Mouse (Mus musculus) midbrain, embryonic 13.5 days (tissue): ENCODE data around the gene Sec14l2. TPM values are rescaled to one million over a fixed set of nuclear protein-coding genes. Genes with fewer than 3 reads are reported as not detected.
A peak's percentile ranks its signal among the peaks of the same experiment; 100 is the strongest.
"Not testable (repeated sequence)": the region's sequence is repeated elsewhere in the genome, so short reads cannot be mapped to it uniquely, and the experiment has no call there.

ENCODE experiments used
- ATAC-seq: fragments of 200-750 bp; cut with Nextera tagmentation; 2 replicates; pipeline ENCODE4 v1.8.0; 2017; ENCODE audit warnings: mild to moderate bottlenecking, moderate TSS enrichment, moderate library complexity
- H3K27ac ChIP-seq: fragments of 300-500 bp; sonication (generic); 2 replicates; pipeline ENCODE4 v1.5.1; 2015; ENCODE audit warnings: inconsistent platforms, mild to moderate bottlenecking, moderate library complexity
- H3K27me3 ChIP-seq: fragments of 300-500 bp; sonication (generic); 2 replicates; pipeline ENCODE4 v1.6.1; 2015; ENCODE audit warnings: mild to moderate bottlenecking, inconsistent platforms
- H3K36me3 ChIP-seq: fragments of 300-500 bp; sonication (generic); 2 replicates; pipeline ENCODE4 v1.6.1; 2015; ENCODE audit warnings: mild to moderate bottlenecking, inconsistent platforms
- H3K4me1 ChIP-seq: fragments of 300-500 bp; sonication (generic); replicated peaks from 2 replicates; pipeline ENCODE4 v1.6.1; 2015; ENCODE audit warnings: inconsistent platforms
- H3K4me2 ChIP-seq: fragments of 300-500 bp; sonication (generic); replicated peaks from 2 replicates; pipeline ENCODE4 v1.6.1; 2015; ENCODE audit warnings: moderate library complexity, mild to moderate bottlenecking, inconsistent platforms
- H3K4me3 ChIP-seq: fragments of 300-500 bp; sonication (generic); replicated peaks from 2 replicates; pipeline ENCODE4 v1.5.1; 2015; ENCODE audit warnings: mild to moderate bottlenecking, inconsistent platforms
- H3K9ac ChIP-seq: fragments of 300-500 bp; sonication (generic); replicated peaks from 2 replicates; pipeline ENCODE4 v1.6.1; 2015; ENCODE audit warnings: mild to moderate bottlenecking, inconsistent platforms
- H3K9me3 ChIP-seq: fragments of 300-500 bp; sonication (generic); 2 replicates; pipeline ENCODE4 v1.6.1; 2016; ENCODE audit warnings: mild to moderate bottlenecking, inconsistent platforms
- WGBS: fragments of 180-500 bp; shearing (Covaris S2); methylation state at CpG from one replicate; pipeline ENCODE4 v1.1.7; 2015; 5-methylcytosine and 5-hydroxymethylcytosine counted together
- polyA plus RNA-seq: library from polyadenylated mRNA; unstranded; fragments of >200 nt; fragmentation: Nextera tagmentation; extraction: Ambion mirVana; gene quantifications from 2 replicates; pipeline ENCODE4 v1.2.1, GENCODE M21; 2015

The Sec14l2 gene
- polyA plus RNA-seq, 1 experiment from 2014 or later: 3.2 TPM

DNA sequence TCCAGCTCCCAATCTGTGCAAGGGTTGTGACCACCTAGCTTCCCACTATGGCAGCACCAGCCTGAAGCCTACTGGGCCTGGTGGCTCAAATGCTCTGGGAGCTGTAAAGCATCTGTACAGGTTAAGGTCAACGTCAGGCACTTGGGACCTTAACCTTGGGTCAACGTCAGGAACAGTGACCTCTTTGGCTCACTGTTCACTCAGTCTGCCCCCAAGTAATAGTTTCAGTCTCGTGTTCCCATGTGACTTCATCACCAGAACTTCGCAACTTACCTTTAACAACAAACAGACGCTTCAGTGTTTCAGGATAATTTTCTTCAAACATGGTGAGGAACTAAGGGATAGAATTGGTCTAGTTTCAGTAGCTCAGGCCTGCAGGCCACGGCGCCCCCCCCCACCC, 14.5 kb downstream of the Sec14l2 start:
- Histone ChIP-seq H3K4me2 (no peak overlapping the region), H3K4me1 (no peaks in the 10 kb centered on the region), H3K27ac (no peak overlapping the region), H3K9ac (no peak overlapping the region), H3K9me3 (no peaks in the 10 kb centered on the region), H3K27me3 (no peaks in the 10 kb centered on the region), H3K4me3 (no peak overlapping the region), H3K36me3 (peaks cover 19% of the 10 kb centered on the region)
- 85% methylated on average over 7 of the region's 7 CpGs for WGBS
- no peak for ATAC-seq

DNA sequence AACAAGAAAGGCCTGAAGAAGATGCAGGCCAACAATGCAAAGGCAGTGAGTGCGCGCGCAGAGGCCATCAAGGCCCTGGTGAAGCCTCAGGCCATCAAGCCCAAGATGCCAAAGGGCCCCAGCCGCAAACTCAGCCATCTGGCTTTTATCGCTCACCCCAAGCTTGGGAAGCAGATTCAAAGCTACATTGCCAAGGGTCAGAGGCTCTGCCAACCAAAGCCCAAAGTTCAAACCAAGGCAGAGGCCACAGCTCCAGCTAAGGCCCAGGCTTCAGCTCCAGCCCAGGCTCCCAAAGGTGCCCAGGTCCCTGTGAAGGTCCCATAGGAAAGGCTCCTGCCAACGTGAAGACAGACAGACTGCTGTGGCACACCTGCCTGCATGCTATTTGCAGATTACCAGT, 15.3 kb downstream of the Sec14l2 start:
- H3K9me3 ChIP-seq, H3K27me3 ChIP-seq, H3K27ac ChIP-seq, H3K4me1 ChIP-seq, H3K4me3 ChIP-seq, H3K4me2 ChIP-seq, H3K9ac ChIP-seq, ATAC-seq: not testable (repeated sequence)
- 91% methylated on average over 6 of the region's 6 CpGs for WGBS
- peaks cover 19% of the 10 kb centered on the region for H3K36me3 ChIP-seq

DNA sequence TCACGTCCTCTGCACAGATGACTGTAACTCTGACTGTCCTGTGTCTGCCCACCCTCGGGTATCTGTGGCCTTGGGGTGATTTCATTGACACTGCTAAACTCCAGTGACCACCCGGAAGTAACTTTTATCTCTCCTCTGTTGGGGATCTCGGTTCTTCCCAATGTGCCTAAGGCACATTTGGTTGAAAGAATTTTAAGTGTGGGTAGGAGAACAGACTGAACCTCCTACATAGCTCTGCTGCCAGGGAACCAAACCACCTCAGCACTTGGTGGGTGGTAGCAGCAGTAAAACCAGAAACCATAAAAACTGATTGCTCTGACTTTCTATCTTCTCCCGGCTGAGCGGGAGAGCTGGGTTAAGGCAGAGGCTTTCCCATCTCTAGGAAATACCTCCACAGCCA, 17.8 kb downstream of the Sec14l2 start:
- Histone ChIP-seq H3K36me3 (peaks cover 12% of the 10 kb centered on the region), H3K27me3 (no peaks in the 10 kb centered on the region), H3K4me1 (no peaks in the 10 kb centered on the region), H3K9me3 (no peaks in the 10 kb centered on the region), H3K4me2 (no peak overlapping the region), H3K9ac (no peak overlapping the region), H3K27ac (no peak overlapping the region), H3K4me3 (no peak overlapping the region)
- 85% methylated on average over 6 of the region's 6 CpGs for WGBS
- no peak for ATAC-seq

DNA sequence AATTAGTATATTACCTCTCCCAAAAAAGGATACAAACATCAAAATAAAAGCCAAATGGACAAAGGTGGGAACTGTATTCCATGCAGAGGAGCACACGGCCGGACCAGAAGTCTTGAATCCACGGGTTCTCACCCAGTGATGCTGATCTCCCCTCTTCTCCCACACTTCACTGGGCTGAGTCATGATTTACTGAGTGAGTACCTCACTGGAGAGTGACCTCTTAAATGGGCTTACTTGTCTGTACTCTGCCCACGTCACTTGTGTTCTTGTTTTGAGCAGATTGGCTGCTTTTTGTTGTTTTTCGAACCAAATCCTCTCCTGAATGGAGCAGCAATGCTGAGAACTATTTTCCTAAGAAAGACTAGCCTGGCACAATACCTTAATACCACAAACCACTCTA, 18.2 kb downstream of the Sec14l2 start:
- Histone ChIP-seq H3K27ac (no peak overlapping the region), H3K9me3 (no peaks in the 10 kb centered on the region), H3K4me2 (no peak overlapping the region), H3K4me3 (no peak overlapping the region), H3K36me3 (peaks cover 8% of the 10 kb centered on the region), H3K9ac (no peak overlapping the region), H3K27me3 (no peaks in the 10 kb centered on the region), H3K4me1 (no peaks in the 10 kb centered on the region)
- no peak for ATAC-seq
- WGBS: 86% methylated on average over 5 of the region's 5 CpGs

DNA sequence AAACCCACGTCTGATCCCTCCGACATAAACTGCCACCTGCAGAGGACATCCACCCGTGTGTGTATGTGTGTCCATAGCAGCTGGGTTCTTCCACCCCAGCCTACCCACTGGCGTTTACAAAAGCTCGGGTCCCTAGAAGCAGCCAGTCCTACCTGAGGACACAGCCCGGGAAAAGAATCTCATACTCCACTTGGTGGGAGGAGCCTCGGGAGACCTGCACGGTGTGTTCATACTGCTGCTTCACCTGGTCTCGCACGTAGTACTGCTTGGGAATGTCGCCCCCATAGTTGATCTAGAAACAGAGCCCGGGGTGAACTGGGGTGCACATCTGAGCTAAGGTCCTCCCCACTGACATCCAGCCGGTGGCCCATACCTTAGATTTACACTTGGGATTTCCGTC, 19.7 kb downstream of the Sec14l2 start:
- no peak for ATAC-seq
- Histone ChIP-seq H3K9me3 (no peaks in the 10 kb centered on the region), H3K4me3 (no peak overlapping the region), H3K27me3 (no peaks in the 10 kb centered on the region), H3K9ac (no peak overlapping the region), H3K4me2 (no peak overlapping the region), H3K36me3 (peaks cover 4% of the 10 kb centered on the region), H3K27ac (no peak overlapping the region), H3K4me1 (no peaks in the 10 kb centered on the region)
- WGBS: 85% methylated on average over 14 of the region's 14 CpGs

DNA sequence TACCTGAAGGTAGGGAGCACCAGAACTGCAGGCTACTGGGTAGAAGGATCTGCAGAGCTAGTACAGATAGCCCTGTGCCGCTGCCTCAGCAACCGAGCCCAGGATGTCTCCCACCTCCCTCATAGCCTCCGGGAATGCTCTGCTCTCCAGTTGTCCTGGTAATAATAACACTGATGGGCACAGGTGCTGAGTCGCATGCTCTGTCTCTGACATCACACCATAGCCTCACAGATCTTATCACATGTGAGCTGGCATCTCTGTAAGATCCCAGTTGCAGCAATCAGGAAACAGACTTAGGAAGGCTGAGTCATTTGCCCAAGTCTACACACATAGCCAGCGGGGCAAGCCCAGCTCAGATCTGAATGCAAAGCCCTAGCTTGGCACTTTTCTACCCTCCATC, 21.4 kb downstream of the Sec14l2 start:
- WGBS: 87% methylated on average over 5 of the region's 5 CpGs
- Histone ChIP-seq H3K4me2 (no peak overlapping the region), H3K9me3 (no peaks in the 10 kb centered on the region), H3K27me3 (no peaks in the 10 kb centered on the region), H3K27ac (no peak overlapping the region), H3K36me3 (no peaks in the 10 kb centered on the region), H3K4me3 (no peak overlapping the region), H3K4me1 (peaks cover 8% of the 10 kb centered on the region), H3K9ac (no peak overlapping the region)
- ATAC-seq: no peak

DNA sequence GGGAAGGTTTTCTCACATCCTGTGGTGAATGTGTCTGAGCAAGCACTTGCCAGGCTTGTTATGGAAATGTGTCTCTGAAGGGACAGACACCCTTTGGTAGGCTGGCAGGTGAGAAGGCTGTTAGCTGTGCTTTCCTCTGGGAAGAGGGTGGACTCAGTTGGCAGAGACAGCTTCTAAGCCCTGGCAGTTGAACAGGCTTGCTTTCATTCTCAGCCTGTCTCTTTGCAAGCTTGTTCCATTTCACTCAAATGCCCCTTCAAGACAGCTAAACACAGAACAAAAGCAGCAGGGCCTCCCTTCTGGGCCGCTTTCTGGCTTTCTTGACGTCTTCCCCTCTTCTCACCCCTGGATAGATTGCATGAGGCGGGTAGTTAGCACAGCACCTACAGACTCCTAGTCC, 23.8 kb downstream of the Sec14l2 start:
- peaks cover 19% of the 10 kb centered on the region for H3K4me1 ChIP-seq
- no peaks in the 10 kb centered on the region for H3K27me3 ChIP-seq
- no peak overlapping the region for H3K4me2 ChIP-seq
- H3K9ac ChIP-seq: 0 out of 2 replicates have a peak overlapping the region, but pooled peaks have one; percentile 7
- H3K36me3 ChIP-seq: no peaks in the 10 kb centered on the region
- no peak overlapping the region for H3K27ac ChIP-seq
- H3K9me3 ChIP-seq: no peaks in the 10 kb centered on the region
- 73% methylated on average over 3 of the region's 3 CpGs for whole genome bisulfite sequencing
- ATAC-seq: no peak
- no peak overlapping the region for H3K4me3 ChIP-seq

DNA sequence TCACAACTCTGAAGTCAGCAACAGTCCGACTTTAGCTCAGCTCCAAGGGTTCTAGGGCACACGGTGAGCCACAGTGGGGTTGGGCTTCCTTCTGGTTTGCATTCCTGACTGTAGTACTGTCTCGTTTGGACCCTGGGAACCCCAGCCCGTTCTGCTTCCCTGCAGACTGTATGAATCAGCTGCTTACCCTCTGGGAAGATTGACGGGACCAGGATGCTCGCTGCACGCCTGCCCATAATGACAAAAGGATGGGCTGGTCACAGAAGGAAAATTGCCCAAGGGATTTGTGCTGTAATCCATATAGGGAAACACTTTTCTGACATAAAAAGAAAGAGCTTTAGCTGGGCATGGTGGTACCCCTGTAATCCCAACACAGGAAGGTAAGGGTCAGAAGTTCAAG, 24.4 kb downstream of the Sec14l2 start:
- no peak for ATAC-seq
- H3K27me3 ChIP-seq: no peaks in the 10 kb centered on the region
- no peaks in the 10 kb centered on the region for H3K9me3 ChIP-seq

DNA sequence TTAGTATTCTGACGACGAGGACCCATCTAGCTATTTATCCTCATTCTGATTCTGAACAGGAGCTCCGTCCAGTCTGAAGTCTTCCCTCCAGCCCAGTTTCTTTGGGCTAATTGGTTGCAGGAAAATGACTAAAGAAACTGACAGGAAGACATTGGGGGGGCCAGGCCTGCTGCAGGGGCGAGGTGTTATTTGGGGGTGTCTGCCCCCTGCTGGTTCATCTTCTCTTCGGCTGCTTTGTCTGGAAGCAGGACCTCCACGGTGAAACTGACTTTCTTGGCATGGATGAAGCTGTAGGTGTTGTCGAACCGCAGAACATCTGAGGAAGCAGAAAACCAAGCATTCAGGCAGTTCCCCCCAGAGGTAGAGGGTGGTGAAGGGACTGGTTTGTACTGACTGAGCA, 25.1 kb downstream of the Sec14l2 start:
- H3K9me3 ChIP-seq: no peaks in the 10 kb centered on the region
- no peak overlapping the region for H3K4me3 ChIP-seq
- peaks cover 23% of the 10 kb centered on the region for H3K4me1 ChIP-seq
- no peaks in the 10 kb centered on the region for H3K27me3 ChIP-seq
- ATAC-seq: no peak
- WGBS: 67% methylated on average over 8 of the region's 8 CpGs
- H3K27ac ChIP-seq: no peak overlapping the region
- no peak overlapping the region for H3K4me2 ChIP-seq
- no peak overlapping the region for H3K9ac ChIP-seq
- no peaks in the 10 kb centered on the region for H3K36me3 ChIP-seq

More for the DNA sequence above, 24.4 kb downstream of the Sec14l2 start:
- H3K36me3 ChIP-seq: no peaks in the 10 kb centered on the region
- peaks cover 23% of the 10 kb centered on the region for H3K4me1 ChIP-seq
- WGBS: 71% methylated on average over 7 of the region's 7 CpGs
- no peak overlapping the region for H3K9ac ChIP-seq
- H3K27ac ChIP-seq: no peak overlapping the region
- H3K4me3 ChIP-seq: no peak overlapping the region
- no peak overlapping the region for H3K4me2 ChIP-seq

DNA sequence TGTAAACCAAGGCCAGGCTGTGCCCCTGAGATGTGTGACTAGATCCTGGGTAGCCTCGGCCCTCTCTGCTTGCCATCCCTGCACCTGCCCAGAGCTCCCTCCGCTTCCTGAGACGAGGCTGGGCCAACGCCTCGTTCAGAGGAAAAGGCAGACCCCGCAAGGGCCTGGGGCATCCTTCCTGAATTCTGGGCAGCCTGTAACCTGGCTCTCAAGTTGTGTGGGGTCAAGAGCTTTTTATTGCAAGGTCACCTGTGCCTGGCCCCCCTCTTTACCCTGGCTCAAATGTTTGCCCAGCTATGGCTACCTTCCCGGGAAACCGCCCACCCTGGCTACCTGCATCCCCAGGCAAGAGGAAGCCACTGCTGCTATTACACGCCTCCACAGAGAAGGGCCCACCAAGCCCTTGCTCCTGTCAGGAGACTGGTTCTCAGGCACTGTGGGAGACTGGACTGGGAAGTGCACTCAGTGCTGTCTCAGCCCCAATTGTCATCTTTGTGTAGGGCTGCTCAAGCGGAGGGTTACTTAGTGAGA, 26.1 kb downstream of the Sec14l2 start:
- WGBS: 22% methylated on average over 10 of the region's 10 CpGs
- H3K9me3 ChIP-seq: no peaks in the 10 kb centered on the region
- peak overlapping the region; percentile 87 for H3K9ac ChIP-seq
- H3K27me3 ChIP-seq: no peaks in the 10 kb centered on the region
- peak overlapping the region; percentile 50 for H3K4me3 ChIP-seq
- peak; percentile 70 for ATAC-seq
- H3K36me3 ChIP-seq: no peaks in the 10 kb centered on the region
- peak overlapping the region; percentile 92 for H3K27ac ChIP-seq
- peak overlapping the region; percentile 83 for H3K4me2 ChIP-seq
- H3K4me1 ChIP-seq: peaks cover 23% of the 10 kb centered on the region

DNA sequence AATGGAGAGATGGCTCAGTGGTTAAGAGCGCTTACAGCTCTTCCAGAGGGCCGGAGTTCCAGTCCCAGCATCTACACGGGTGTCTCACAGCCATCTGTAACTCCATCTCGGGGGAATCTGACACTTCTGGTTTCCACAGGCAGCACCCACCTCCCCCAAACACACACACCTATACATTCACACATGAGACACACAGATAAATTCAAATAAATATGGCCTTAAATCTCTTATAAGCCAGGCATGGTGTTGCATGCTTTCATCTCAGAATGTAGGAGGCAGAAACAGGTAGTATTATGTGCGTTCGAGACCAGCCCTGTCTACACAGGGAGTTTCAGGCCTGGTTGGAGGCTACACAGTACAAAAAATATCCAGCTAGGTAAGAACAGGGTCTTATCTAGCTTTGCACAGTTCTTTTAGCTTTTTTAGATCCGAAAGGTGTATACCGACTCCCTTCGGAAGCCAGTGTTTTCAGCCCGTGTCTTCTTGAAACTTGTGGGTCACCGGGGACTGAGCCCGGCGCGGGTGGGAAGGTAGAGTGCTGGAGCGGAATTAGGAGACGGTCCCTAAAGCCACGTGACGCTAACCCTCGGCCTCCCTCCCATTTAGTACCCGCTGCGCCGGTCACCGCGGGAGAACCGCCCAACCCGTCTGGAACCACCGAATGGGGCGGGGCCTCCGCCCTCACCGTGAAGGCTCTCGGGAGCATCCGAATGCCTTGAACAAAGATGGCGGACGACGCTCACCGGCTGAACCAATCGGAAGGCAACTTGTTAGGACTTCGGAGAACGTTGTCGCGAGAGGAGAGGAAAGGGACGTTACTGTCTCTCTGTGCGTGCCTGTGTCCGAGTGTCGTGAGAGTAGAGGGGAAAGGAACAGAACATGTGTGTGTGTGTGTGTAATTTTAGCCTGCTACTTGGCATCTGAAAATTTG, 26.9 kb downstream of the Sec14l2 start:
- 2% methylated on average over 45 of the region's 45 CpGs for WGBS
- Histone ChIP-seq H3K9me3 (no peaks in the 10 kb centered on the region), H3K4me3 (peak overlapping the region; percentile 50), H3K4me2 (peak overlapping the region; percentile 83), H3K9ac (peak overlapping the region; percentile 87), H3K4me1 (peaks cover 23% of the 10 kb centered on the region), H3K27me3 (no peaks in the 10 kb centered on the region), H3K27ac (peak overlapping the region; percentile 92), H3K36me3 (peaks cover 8% of the 10 kb centered on the region)
- ATAC-seq: peak; percentile 95

DNA sequence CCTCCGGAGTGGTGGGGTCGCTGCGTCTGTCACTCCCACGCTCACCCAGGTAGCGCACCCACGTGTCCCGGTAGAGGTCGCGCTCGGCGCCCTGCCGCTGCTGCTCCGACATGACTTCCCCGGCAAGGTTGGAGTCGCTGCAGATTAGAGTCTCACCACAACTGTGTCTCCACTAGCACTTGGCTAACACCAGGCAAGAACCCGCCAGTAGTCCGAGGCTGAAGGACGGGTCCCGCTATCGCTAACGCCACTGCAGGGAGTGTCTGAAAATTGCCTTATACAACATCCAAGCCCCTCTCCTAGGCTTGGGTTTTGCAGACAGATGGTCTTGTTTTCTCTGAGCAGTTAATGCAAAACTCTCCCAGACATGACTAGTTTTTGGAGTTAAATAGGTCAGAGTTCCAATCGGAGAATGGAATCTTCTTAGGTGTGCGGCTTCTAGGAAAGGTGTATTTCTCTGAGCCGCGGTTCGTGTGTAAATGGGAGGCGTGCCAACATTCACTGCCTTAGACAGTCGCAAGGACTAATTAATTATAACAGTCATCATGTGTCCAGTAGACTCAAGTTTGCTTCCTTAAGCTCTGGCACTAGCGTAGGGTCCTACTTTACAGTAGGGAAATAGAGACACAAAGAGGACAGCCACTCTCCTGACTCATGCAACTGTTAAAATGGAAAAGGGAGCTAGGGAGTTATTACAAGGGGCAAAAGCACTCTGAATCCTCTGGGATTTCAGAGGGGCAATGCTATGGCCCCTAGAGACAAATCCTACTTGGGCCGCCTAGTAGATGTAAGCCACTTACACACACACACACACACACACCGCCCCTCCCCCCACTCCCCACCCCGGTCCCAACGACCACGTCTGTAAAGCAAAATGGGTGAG, 27.8 kb downstream of the Sec14l2 start, which contains the start of gene Mtfp1:
Mtfp1 (minus strand) TSS at position 275 of the 883 bp plus-strand sequence.
- 8% methylated on average over 34 of the region's 34 CpGs for WGBS
- ATAC-seq: 0 out of 2 replicates have a peak, but pooled peaks have one; percentile 0
- peaks cover 23% of the 10 kb centered on the region for H3K4me1 ChIP-seq

More for the DNA sequence above, 27.8 kb downstream of the Sec14l2 start, which contains the start of gene Mtfp1:
- H3K9me3 ChIP-seq: peaks cover 3% of the 10 kb centered on the region; the same call in 1 of the 2 replicates
- peak within 1 kb of the TSS; percentile 50 for H3K4me3 ChIP-seq
- H3K27me3 ChIP-seq: no peaks in the 10 kb centered on the region
- H3K27ac ChIP-seq: peak within 1 kb of the TSS; percentile 77
- peaks cover 16% of the 10 kb centered on the region for H3K36me3 ChIP-seq
- H3K9ac ChIP-seq: peak within 1 kb of the TSS; percentile 61
- peak within 1 kb of the TSS; percentile 83 for H3K4me2 ChIP-seq
